Mouse (Mus musculus) midbrain, postnatal 0 days (tissue): ENCODE data around the gene Rassf5. TPM values are rescaled to one million over a fixed set of nuclear protein-coding genes. Genes with fewer than 3 reads are reported as not detected.

Source experiments
- ATAC-seq: fragments of 200-750 bp; cut with Nextera tagmentation; 2 replicates; pipeline ENCODE4 v1.8.0; 2017; ENCODE audit warnings: moderate number of reproducible peaks, mild to moderate bottlenecking, moderate TSS enrichment, moderate library complexity; ENCODE audit not compliant: low FRiP score
- DNase-seq: peaks from one replicate; pipeline ENCODE4 v3.0.0-alpha.2; 2015; ENCODE audit warnings: low spot score
- H3K27ac ChIP-seq: fragments of 300-500 bp; sonication (generic); 2 replicates; pipeline ENCODE4 v1.5.1; 2014; ENCODE audit warnings: low read depth, mild to moderate bottlenecking, low read length, mixed read lengths
- H3K27me3 ChIP-seq: fragments of 300-500 bp; sonication (generic); 2 replicates; pipeline ENCODE4 v1.6.1; 2014; ENCODE audit warnings: low read length, control low read depth, mixed read lengths; ENCODE audit not compliant: insufficient read depth
- H3K36me3 ChIP-seq: fragments of 300-500 bp; sonication (generic); 2 replicates; pipeline ENCODE4 v1.6.1; 2014; ENCODE audit warnings: low read length, control low read depth, mixed read lengths; ENCODE audit not compliant: insufficient read depth
- H3K4me1 ChIP-seq: fragments of 300-500 bp; sonication (generic); 2 replicates; pipeline ENCODE4 v1.6.1; 2014; ENCODE audit warnings: mild to moderate bottlenecking, control low read depth, antibody characterized with exemption, low read length, mixed read lengths; ENCODE audit not compliant: insufficient read depth
- H3K4me2 ChIP-seq: fragments of 300-500 bp; sonication (generic); 2 replicates; pipeline ENCODE4 v1.6.1; 2014; ENCODE audit warnings: low read depth, mild to moderate bottlenecking, low read length, mixed read lengths; ENCODE audit not compliant: poor library complexity, severe bottlenecking
- H3K4me3 ChIP-seq: fragments of 300-500 bp; sonication (generic); 2 replicates; pipeline ENCODE4 v1.5.1; 2014; ENCODE audit warnings: low read depth, mild to moderate bottlenecking, low read length, moderate library complexity
- H3K9ac ChIP-seq: fragments of 300-500 bp; sonication (generic); replicated peaks from 2 replicates; pipeline ENCODE4 v1.6.1; 2014; ENCODE audit warnings: mild to moderate bottlenecking, low read length, moderate library complexity, mixed read lengths; ENCODE audit not compliant: poor library complexity, severe bottlenecking
- H3K9me3 ChIP-seq: fragments of 300-500 bp; sonication (generic); 2 replicates; pipeline ENCODE4 v1.6.1; 2016; ENCODE audit warnings: low read length, control low read depth
- CTCF ChIP-seq: IDR thresholded peaks from 2 replicates; pipeline ENCODE4 v1.5.1; 2016; ENCODE audit warnings: antibody characterized with exemption, mild to moderate bottlenecking
- WGBS: fragments of 180-500 bp; shearing (Covaris S2); extraction: QIAGEN DNeasy Blood & Tissue Kit; methylation state at CpG from one replicate; pipeline ENCODE4 v1.1.7; 2014; 5-methylcytosine and 5-hydroxymethylcytosine counted together
- polyA plus RNA-seq: library from polyadenylated mRNA; unstranded; fragments of >200 nt; fragmentation: Nextera tagmentation; extraction: Ambion mirVana; gene quantifications from 2 replicates; pipeline ENCODE4 v1.2.1, GENCODE M21; 2015
- total RNA-seq: library from RNA; depleted of rRNA; stranded (reverse); fragments of >200 nt; gene quantifications from 2 replicates; pipeline ENCODE4 v1.2.3, GENCODE M21; 2014

Rassf5 gene
- total and polyA plus RNA-seq, 2 experiments from 2014 or later = 4.9 to 9.0 TPM

DNA sequence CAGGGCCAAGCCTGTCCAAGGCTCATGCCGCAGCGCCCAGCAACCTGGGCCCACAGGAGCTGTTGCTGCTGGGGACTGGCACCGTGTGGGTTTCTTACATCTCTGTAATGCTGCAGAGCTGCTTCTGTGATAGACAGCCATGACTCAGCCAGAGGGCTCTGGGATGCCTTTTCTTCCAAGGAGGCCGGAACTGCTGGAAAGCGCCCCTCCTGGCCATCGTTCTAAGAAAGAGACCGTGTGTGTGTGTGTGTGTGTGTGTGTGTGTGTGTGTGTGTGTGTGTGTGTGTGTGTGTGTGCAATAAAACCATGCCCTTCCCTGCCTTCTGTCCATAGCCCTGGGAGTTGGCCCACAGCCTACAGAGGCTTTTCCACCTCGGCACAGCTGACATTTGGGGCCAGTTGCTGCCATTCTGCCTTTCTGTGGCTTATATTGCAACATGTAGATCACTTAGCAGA, 35.1 kb downstream of the Rassf5 start:
- 66% methylated on average over 6 of the region's 8 CpGs for WGBS
- Histone ChIP-seq H3K9ac (no peak overlapping the region), H3K4me3 (no peak overlapping the region), H3K27ac (peak overlapping the region; percentile 51; the same call in 1 of the 2 replicates), H3K4me2 (no peak overlapping the region), H3K9me3 (no peaks in the 10 kb centered on the region), H3K27me3 (no peaks in the 10 kb centered on the region), H3K36me3 (no peaks in the 10 kb centered on the region), H3K4me1 (no peaks in the 10 kb centered on the region)
- ATAC-seq = peak; percentile 62
- TF ChIP-seq CTCF = peak; percentile 22; the same call in 1 of the 2 replicates
- DNase-seq = peak; percentile 76

DNA sequence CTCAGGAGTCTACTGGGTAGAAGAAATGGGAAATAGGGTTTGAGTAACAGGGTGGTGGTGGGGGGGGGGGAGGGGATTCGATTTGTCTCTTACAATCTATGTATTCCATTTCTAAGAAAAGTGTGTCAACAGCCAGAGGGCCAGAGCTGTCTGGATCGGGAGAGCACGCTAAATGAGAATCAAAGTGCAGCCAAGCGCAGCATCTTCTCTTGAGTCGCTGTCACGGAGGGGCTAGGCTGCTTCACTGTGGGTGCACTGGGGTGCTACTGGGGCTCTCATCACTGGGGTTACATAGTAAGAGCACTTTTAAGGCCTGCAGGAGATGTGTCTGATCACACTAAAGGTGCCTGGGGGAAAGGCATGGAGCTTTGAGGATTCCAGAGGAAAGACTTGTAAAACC, 36.3 kb downstream of the Rassf5 start:
- peak overlapping the region; percentile 18; the same call in 1 of the 2 replicates for H3K27ac ChIP-seq
- H3K27me3 ChIP-seq = no peaks in the 10 kb centered on the region
- no peaks in the 10 kb centered on the region for H3K4me1 ChIP-seq
- DNase-seq (no peak), ATAC-seq (no peak)
- H3K36me3 ChIP-seq = no peaks in the 10 kb centered on the region
- no peak overlapping the region for H3K9ac ChIP-seq
- no peak overlapping the region for H3K4me3 ChIP-seq
- H3K9me3 ChIP-seq = no peaks in the 10 kb centered on the region
- H3K4me2 ChIP-seq = no peak overlapping the region
- no peak for TF ChIP-seq CTCF
- WGBS = 50% methylated on average over 6 of the region's 6 CpGs

DNA sequence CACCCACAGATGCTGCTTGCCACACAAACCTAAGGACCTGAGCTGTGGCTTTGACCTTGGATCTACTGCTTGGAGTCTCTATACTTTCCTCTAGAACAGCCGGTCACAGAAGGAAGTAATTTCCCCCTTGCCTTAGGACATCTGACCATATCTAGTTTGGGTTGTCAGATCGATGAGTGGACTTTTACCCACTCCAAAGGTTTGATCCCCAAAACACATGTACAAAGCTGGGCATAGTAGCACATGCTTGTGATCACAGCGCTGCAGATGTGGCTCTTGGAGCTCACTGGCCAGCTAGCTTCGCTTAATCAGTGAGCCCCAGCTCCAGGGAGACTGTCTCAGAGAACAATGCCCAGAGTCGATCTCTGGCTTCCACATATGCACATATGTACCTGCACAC, 37.0 kb downstream of the Rassf5 start:
- H3K4me1 ChIP-seq = no peaks in the 10 kb centered on the region
- no peak overlapping the region for H3K27ac ChIP-seq
- no peak overlapping the region for H3K4me3 ChIP-seq
- no peaks in the 10 kb centered on the region for H3K27me3 ChIP-seq
- no peak overlapping the region for H3K9ac ChIP-seq
- no peaks in the 10 kb centered on the region for H3K9me3 ChIP-seq
- H3K4me2 ChIP-seq = no peak overlapping the region
- ATAC-seq = no peak
- TF ChIP-seq CTCF = no peak
- H3K36me3 ChIP-seq = no peaks in the 10 kb centered on the region
- WGBS = 88% methylated on average over 5 of the region's 5 CpGs
- DNase-seq = no peak

DNA sequence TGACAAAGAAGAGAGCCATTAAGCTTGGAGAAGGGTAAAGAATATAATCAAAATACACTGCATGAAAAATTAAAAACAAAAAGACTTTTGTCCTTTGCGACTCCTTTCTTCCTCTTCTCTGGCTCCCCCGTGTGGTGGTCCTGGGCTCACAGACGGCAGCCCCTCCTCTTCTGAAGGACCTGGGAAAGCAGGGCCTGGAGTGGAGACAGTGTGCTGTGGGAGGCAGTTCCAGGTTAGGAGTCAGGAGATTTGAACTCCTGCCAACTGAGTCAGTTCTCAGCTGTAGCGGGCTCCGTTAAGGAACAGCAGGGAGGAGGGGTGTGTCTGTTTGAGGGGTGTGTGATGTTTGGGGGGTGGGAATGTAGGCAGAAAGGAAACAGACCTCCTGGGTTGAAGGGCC, 37.5 kb downstream of the Rassf5 start:
- Histone ChIP-seq H3K27ac (no peak overlapping the region), H3K4me3 (no peak overlapping the region), H3K9ac (no peak overlapping the region), H3K9me3 (no peaks in the 10 kb centered on the region), H3K4me1 (no peaks in the 10 kb centered on the region), H3K4me2 (no peak overlapping the region), H3K36me3 (no peaks in the 10 kb centered on the region), H3K27me3 (no peaks in the 10 kb centered on the region)
- ATAC-seq (no peak), DNase-seq (peak; percentile 71)
- TF ChIP-seq CTCF = peak; percentile 80
- WGBS = 7% methylated on average over 5 of the region's 5 CpGs

DNA sequence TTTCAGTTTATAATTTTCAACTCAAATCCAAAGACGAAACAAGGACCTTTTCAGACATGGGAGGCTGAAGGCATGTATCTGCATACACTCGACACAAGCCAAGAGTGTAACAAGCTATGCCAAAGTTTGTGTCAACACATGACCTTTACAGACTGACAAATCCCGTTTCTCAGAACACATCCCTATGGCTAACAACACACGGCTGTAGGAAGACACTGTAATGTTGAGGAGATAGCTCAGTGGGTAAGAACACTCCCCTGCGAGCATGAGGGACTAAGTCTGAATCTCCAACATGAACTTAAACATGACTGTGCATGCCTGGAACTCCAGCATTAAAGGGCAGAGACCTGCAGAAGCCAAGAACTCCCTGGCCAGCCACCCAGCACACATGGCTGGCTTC, 38.7 kb downstream of the Rassf5 start:
- no peaks in the 10 kb centered on the region for H3K4me1 ChIP-seq
- no peaks in the 10 kb centered on the region for H3K9me3 ChIP-seq
- TF ChIP-seq CTCF = no peak
- ATAC-seq (no peak), DNase-seq (no peak)
- no peaks in the 10 kb centered on the region for H3K27me3 ChIP-seq
- H3K27ac ChIP-seq = no peak overlapping the region
- no peak overlapping the region for H3K4me3 ChIP-seq
- H3K36me3 ChIP-seq = no peaks in the 10 kb centered on the region
- H3K9ac ChIP-seq = no peak overlapping the region
- 85% methylated on average over 5 of the region's 5 CpGs for WGBS
- H3K4me2 ChIP-seq = no peak overlapping the region

DNA sequence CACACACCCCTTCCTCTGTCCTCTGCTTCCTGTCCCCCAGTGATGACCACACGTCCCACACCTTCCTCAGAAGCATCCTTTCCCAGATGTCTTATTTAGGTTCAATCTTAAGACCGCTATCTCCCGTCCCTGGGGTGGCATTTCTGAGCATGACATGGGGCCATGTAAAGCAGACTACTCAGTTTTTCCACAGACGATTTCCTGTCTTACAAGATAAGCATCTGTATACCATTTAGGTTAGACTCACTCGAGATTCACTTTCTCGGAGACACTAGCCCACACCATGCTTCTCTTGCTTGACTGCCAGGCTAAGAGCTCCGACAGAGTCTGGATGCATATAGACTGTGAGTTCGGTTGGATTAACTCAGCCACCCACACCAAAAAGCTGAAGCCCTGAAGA, 40.6 kb downstream of the Rassf5 start:
- no peak for DNase-seq
- Histone ChIP-seq H3K4me2 (no peak overlapping the region), H3K36me3 (no peaks in the 10 kb centered on the region), H3K9ac (no peak overlapping the region), H3K27me3 (no peaks in the 10 kb centered on the region), H3K9me3 (no peaks in the 10 kb centered on the region), H3K27ac (no peak overlapping the region), H3K4me1 (no peaks in the 10 kb centered on the region), H3K4me3 (no peak overlapping the region)
- no peak for ATAC-seq
- 84% methylated on average over 8 of the region's 8 CpGs for WGBS
- no peak for TF ChIP-seq CTCF
